Mouse (Mus musculus): ENCODE data around the gene Gas8.
"Not testable (repeated sequence)": the region's sequence is repeated elsewhere in the genome, so short reads cannot be mapped to it uniquely, and the experiment has no call there.

Gas8 gene

DNA sequence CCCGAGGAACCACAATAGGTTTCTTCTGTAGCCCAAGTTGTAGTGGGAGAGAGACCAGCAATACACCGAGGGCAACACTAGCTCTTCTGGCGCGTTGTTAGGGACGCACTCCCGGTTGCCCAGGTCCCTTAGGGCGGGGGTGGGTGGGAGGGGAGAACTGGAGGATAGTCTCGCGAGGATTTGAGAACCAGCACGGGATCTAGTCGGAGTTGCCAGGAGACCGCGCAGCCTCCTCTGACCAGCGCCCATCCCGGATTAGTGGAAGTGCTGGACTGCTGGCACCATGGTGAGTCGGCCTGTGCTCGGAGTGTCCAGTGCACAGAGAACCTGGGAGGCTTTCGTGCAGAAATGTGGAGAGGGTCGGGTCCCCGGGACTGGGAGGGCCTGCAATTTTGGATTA is at the start of gene Gas8:
Gene Gas8, plus strand, starts transcription at position 168 of the 400 bp plus-strand sequence.
- H3K27me3 ChIP-seq (ENCODE audit: control insufficient read depth, insufficient read depth, low read length, poor library complexity, severe bottlenecking), result 0 out of 2 replicates have a peak, but pooled peaks cover 1% of the 10 kb centered on the region
- no peaks in the 10 kb centered on the region for H3K36me3 ChIP-seq (ENCODE audit: control insufficient read depth, insufficient read depth, low read length, poor library complexity, severe bottlenecking)
- peak; percentile 87 for DNase-seq (ENCODE audit: low read depth, low spot score)

DNA sequence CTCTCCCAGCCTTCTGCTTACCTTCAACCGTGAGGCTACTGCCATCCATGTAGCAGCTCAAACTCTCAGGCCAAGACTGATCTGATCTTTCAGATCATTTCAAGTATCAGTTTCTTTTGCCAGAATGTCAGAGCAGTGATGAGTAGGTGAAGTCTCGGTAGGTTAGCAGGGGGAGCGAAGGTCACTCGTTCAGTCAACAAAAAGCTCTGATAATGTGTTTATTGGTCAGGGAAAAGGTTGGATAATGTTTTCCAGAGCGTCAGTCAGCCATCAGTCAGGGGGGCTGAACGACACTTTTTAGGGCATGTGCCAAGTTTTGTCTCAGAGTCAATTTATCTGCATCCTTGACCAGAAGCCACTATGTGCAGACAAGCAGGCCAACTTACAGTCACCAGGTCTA is 45.6 kb upstream of the Gas8 start:
- not testable (repeated sequence) for H3K27me3 ChIP-seq (ENCODE audit: control insufficient read depth, insufficient read depth, low read length, poor library complexity, severe bottlenecking); H3K36me3 ChIP-seq (ENCODE audit: control insufficient read depth, insufficient read depth, low read length, poor library complexity, severe bottlenecking); DNase-seq (ENCODE audit: low read depth, low spot score)

DNA sequence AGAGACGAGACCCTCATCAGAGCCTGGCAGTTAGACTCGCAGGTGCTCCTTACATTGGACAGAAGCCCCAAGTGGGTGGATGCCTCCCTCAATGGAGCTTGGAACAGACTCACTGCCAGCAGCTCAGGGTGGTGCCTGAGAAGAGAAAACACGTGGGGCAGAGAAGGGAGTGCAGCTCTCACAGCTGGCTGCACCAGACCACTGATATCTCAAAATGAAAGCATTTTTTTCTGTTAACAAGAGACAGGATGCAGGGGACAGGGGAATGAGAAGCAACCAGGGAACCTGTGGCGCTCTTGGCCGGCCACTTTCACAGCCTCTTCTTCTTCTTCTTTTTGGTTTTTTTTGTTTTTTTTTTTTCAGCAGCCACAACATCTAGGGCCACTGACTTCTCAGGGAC is 44.1 kb upstream of the Gas8 start:
- DNase-seq (ENCODE audit: low read depth, low spot score), result peak; percentile 8
- H3K36me3 ChIP-seq (ENCODE audit: control insufficient read depth, insufficient read depth, low read length, poor library complexity, severe bottlenecking); H3K27me3 ChIP-seq (ENCODE audit: control insufficient read depth, insufficient read depth, low read length, poor library complexity, severe bottlenecking): not testable (repeated sequence)

DNA sequence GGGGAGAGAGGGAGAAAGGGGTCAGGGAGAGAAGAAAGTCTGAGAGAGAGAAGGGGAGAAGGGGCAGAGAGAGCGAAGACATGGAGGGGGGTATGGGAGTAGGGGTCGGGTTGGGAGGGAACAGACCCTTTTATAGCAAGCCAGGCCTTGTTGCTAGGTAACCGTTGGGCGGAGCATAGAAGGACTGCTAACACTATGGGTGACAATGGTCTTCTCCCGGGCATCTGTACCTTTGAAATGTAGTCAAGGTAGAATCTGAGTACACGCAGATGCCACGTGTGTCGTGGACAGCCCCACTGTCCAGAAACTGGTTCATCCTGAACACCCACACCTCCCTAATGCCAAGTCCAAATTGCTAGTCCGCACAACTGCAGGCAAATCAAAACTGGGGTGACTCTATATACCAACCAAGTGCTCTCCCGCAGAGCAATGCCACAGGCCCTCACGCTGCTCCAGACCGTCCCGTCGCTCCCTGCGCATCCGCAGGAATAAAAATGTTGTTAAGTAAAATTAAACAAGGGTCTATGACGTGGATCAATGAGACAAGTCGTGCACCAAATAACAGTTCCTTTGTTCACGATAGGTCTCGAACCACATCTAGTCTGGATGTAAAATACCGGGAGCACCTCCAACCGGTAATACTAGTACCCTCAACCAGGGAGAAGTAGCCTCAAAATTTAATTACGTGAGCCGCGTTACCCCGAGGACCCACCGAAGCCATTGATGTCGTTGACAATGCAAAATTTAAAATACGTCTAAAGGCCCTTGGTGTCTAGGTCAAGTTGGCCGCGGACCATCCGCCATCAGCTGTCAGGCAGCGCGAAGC is 41.5 kb upstream of the Gas8 start:
- H3K27me3 ChIP-seq (ENCODE audit: control insufficient read depth, insufficient read depth, low read length, poor library complexity, severe bottlenecking), result no peaks in the 10 kb centered on the region
- peak; percentile 20 for DNase-seq (ENCODE audit: low read depth, low spot score)
- no peaks in the 10 kb centered on the region for H3K36me3 ChIP-seq (ENCODE audit: control insufficient read depth, insufficient read depth, low read length, poor library complexity, severe bottlenecking)

DNA sequence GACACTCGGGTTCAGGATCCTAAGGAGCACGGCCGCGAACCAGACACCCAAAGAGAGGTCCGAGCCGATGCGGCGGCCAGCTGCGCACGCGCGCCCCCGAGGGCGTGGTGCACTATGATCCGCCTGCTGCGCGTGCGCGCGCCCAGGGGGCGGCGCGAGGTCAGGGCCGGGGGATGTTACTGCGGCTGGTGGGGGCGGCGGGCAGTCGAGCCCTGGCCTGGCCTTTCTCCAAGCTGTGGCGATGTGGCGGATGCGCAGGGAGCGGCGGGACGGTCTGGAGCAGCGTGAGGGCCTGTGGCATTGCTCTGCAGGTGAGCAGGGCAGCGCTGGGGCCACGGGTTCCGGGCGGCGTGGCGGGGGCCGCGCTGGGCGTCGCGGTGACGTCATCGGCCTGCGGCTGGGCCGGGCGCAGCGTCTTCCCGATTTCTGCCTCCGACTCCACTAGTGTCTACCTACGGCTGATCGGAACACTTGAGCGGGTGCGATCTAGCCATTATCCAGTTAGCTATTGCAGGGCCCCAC is 40.8 kb upstream of the Gas8 start, which contains the start of gene Afg3l1:
Gene Afg3l1, plus strand, starts transcription at position 167 of the 522 bp plus-strand sequence.
- Histone ChIP-seq H3K27me3 (ENCODE audit: control insufficient read depth, insufficient read depth, low read length, poor library complexity, severe bottlenecking) (no peaks in the 10 kb centered on the region), H3K36me3 (ENCODE audit: control insufficient read depth, insufficient read depth, low read length, poor library complexity, severe bottlenecking) (peaks cover 3% of the 10 kb centered on the region; the same call in 1 of the 2 replicates)
- DNase-seq (ENCODE audit: low read depth, low spot score), result peak; percentile 93

DNA sequence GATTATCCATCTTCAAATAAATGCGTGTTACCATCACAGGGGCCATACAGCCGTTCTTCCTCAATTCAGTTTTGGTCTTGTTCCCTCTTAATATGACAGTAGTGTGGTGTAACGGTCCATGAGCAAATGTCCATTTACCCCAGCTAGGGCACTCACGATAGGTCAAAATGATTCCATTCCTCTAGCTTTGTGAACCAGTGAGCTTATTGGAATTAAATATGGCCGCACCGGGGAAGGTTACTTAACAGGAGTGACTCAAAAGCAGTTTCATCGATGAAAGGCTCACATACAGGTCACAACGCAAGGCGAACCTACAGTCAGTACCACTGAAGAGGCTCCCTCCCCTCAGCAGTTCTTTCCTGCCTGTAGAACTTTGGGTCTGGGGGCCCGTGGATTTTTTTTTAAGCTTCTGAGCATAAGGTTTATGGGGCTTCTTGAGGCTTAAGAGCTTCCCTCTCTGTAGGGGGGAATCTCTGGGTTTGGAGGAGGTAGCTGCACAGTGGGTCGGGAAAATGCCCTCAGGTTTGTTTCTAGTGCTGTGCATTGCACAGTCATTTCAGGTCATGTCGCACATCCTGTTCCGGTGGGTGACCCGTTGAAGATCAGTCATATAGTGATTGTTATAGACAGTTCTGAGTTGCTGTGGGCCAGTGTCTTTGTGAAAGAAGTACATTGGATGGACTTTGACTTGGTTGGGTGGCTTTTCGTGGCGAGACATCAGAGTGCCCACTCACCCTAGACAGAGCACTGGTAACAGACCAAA is 40.0 kb upstream of the Gas8 start:
- Histone ChIP-seq H3K27me3 (ENCODE audit: control insufficient read depth, insufficient read depth, low read length, poor library complexity, severe bottlenecking) (no peaks in the 10 kb centered on the region), H3K36me3 (ENCODE audit: control insufficient read depth, insufficient read depth, low read length, poor library complexity, severe bottlenecking) (peaks cover 3% of the 10 kb centered on the region; the same call in 1 of the 2 replicates)
- peak; percentile 49 for DNase-seq (ENCODE audit: low read depth, low spot score)

DNA sequence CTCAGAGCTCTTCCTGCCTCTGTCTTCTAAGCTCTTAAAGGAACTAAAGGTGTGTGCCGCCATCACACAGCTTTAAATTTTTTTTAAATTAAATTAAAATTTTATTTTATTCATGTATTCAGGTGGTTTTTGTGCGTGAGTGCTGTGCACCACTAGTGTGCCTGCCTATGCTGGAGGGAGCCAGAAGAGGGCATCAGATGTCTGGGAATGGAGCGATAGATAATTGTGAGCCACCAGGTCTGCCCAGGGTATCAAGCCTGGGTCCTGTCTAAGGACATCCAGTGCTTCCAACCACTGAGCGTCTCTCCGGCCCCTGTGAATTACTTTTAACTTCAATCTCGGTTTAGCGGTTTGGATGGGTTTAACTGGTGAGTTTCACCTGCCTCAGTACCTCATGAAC is 36.0 kb upstream of the Gas8 start:
- no peaks in the 10 kb centered on the region for H3K27me3 ChIP-seq (ENCODE audit: control insufficient read depth, insufficient read depth, low read length, poor library complexity, severe bottlenecking)
- peak; percentile 15 for DNase-seq (ENCODE audit: low read depth, low spot score)

DNA sequence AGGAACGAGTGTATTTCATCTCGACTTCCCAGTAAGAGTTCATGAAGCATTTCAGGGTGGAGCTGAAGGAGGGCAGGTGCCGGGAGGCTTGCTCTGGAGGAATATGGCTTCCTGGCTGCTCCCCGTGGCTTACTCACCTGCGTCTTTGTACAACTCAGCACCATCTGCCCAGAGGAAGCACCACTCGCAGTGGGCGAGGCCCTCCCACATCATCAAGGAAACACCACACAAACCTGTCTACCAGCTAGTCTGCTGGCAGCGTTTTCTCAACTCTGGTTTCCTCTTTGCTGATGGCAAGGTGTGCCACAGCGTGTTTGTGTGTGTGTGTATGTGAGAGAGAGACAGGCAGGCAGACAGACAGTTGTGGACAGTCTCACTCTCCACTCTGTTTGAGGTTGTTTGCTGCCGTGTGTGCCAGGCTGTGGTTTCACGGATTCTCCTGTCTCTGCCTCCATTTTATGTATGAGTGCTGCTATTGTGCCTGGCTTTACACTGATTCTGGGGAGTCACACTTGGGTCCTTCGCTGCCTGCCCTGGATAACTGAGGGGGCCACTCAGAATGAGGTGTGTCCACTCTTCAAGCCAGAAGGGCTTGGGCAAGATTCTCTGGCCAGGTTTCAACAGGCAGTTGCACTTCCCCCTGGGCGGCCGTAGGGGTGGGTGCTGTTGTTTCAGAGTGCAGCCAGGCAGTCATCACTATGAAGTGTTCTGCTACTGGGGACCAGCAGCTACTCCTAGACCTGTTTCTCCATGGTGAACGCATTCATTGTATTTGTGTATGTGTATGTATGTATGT is 27.2 kb upstream of the Gas8 start:
- DNase-seq (ENCODE audit: low read depth, low spot score), result no peak
- Histone ChIP-seq H3K36me3 (ENCODE audit: control insufficient read depth, insufficient read depth, low read length, poor library complexity, severe bottlenecking) (peaks cover 30% of the 10 kb centered on the region), H3K27me3 (ENCODE audit: control insufficient read depth, insufficient read depth, low read length, poor library complexity, severe bottlenecking) (no peaks in the 10 kb centered on the region)

More for the DNA sequence above, 36.0 kb upstream of the Gas8 start:
- peaks cover 6% of the 10 kb centered on the region for H3K36me3 ChIP-seq (ENCODE audit: control insufficient read depth, insufficient read depth, low read length, poor library complexity, severe bottlenecking)

DNA sequence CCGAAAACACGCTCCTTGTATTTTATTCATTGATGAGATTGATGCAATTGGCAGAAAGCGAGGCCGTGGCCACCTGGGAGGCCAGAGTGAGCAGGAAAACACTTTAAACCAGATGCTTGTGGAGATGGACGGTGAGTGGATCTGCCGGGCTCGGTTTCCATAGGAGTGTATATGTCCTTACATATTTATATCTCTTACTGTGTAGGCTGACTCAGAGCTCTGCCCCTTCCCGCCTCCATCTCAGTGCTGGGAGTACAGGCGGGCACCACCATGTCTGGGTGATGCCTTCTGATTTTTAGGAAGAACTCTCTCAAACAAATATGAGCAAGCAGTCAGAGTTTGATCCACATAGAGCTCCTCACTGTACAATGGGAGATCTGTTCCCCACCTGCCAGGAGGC is 25.7 kb upstream of the Gas8 start:
- Histone ChIP-seq H3K36me3 (ENCODE audit: control insufficient read depth, insufficient read depth, low read length, poor library complexity, severe bottlenecking) (peaks cover 34% of the 10 kb centered on the region), H3K27me3 (ENCODE audit: control insufficient read depth, insufficient read depth, low read length, poor library complexity, severe bottlenecking) (no peaks in the 10 kb centered on the region)
- no peak for DNase-seq (ENCODE audit: low read depth, low spot score)

DNA sequence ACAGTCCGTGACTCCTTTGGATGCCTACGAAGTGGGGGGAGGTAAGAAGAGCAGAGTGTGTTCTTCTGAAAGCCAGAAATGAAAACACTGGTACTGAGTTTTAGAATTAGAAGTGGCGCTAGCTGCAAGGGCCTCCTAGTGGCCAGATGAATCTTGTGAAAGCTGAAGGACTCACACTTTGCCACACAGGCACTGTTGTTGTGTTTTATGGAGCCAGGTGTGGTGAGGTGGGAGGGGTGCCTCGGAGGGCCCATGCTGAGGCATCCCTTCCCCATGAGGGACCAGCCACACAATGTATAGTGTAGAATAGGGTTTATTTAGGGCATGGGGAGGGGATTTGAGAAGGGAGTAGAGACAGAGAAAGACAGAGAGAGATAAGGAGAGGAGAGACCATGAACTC is 20.9 kb upstream of the Gas8 start:
- Histone ChIP-seq H3K27me3 (ENCODE audit: control insufficient read depth, insufficient read depth, low read length, poor library complexity, severe bottlenecking) (no peaks in the 10 kb centered on the region), H3K36me3 (ENCODE audit: control insufficient read depth, insufficient read depth, low read length, poor library complexity, severe bottlenecking) (peaks cover 34% of the 10 kb centered on the region)
- DNase-seq (ENCODE audit: low read depth, low spot score), result no peak

DNA sequence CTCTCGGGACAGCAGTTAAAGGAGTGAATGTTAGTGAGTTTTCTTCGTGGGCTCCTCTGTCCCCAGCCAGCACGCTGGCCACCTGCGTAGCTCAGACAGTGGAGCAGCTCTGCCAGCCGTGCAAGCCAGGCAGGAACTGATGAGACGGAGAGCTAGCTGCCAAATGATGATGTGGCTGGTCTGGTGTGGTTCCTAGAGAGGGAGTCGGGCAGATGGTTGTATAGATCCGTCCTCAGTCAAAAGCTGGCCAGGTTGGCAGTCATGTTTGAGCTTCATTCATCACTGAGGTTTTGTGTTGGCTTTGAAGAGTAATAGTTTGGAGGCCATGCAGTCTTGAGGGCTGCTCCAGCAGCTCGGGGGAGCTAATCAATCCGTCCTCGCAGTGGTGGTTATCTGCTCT is 19.7 kb upstream of the Gas8 start:
- DNase-seq (ENCODE audit: low read depth, low spot score), result no peak
- H3K36me3 ChIP-seq (ENCODE audit: control insufficient read depth, insufficient read depth, low read length, poor library complexity, severe bottlenecking), result peaks cover 37% of the 10 kb centered on the region
- H3K27me3 ChIP-seq (ENCODE audit: control insufficient read depth, insufficient read depth, low read length, poor library complexity, severe bottlenecking), result no peaks in the 10 kb centered on the region

DNA sequence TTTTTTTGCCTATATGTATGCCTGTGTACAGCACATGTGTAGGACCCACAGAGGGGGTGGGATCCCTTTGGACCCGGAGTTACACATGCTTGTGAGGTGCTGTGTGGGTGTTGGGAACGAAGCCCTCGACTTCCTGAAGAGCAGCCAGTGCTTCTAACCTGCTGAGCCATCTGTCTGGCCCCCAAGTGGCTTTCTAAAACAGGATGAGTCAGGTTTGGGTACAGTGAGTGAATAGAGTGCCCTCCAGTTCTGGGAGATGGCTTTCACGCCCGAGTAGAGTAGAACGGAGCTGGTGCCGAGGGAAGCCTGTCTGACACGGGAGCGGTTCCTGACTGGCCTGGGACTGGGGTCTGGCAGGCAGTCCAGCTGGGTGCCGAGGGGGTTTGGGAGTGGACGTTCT is 19.1 kb upstream of the Gas8 start:
- peaks cover 34% of the 10 kb centered on the region for H3K36me3 ChIP-seq (ENCODE audit: control insufficient read depth, insufficient read depth, low read length, poor library complexity, severe bottlenecking)

DNA sequence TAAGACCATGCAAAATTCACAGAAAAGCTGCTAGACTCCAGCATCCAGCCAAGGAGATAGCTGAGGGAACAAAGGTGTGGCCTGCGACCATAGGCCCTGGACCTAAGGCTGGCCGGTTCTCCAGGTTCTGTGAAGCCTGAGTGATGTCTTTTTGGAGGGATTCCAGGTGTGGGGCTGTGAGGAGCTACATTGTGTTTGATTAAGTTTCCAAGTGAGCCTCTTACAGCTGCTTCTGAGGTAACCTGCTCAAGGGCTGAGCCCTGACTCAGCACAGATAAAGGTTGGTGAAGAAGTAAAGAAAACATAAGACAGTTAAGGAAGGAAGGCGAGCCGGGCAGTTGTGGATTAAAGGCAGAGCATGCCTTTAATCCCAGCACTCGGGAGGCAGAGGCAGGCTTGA is 16.4 kb upstream of the Gas8 start:
- no peak for DNase-seq (ENCODE audit: low read depth, low spot score)
- Histone ChIP-seq H3K36me3 (ENCODE audit: control insufficient read depth, insufficient read depth, low read length, poor library complexity, severe bottlenecking) (peaks cover 17% of the 10 kb centered on the region), H3K27me3 (ENCODE audit: control insufficient read depth, insufficient read depth, low read length, poor library complexity, severe bottlenecking) (no peaks in the 10 kb centered on the region)

More for the DNA sequence above, 19.1 kb upstream of the Gas8 start:
- H3K27me3 ChIP-seq (ENCODE audit: control insufficient read depth, insufficient read depth, low read length, poor library complexity, severe bottlenecking), result no peaks in the 10 kb centered on the region
- no peak for DNase-seq (ENCODE audit: low read depth, low spot score)

DNA sequence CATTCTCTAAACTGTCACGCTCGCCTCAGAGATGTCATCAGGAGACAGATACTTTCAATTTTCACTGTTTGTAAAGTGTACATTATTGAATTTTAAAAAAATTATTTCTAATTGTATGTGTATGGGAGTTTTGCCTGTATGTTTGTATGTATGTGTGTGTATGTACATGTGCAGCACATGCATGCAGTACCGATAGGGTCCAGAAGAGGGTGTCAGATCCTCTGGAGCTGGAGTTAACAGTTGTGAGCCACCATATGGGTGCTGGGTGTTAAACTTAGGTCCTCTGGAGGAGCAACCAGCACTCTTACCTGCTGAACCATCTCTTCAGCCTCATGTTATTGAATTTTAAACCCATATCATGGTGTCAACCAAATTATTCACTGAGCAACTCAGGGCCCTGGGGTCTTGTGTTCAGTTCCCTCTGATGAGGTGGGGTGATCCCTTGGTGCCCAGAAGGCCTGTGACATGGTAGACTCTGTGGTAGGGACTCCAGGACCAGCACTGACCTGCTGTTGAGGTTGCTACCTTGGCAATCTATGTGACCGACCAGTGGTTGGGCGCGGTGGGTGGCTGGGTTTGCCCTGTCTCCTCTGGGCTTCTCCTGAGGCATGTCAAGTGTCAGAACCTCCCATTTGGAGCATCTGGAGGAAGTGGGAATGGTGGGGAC is 14.7 kb upstream of the Gas8 start:
- H3K36me3 ChIP-seq (ENCODE audit: control insufficient read depth, insufficient read depth, low read length, poor library complexity, severe bottlenecking), result peaks cover 17% of the 10 kb centered on the region
- DNase-seq (ENCODE audit: low read depth, low spot score), result peak; percentile 19

More for the DNA sequence above, 14.7 kb upstream of the Gas8 start:
- no peaks in the 10 kb centered on the region for H3K27me3 ChIP-seq (ENCODE audit: control insufficient read depth, insufficient read depth, low read length, poor library complexity, severe bottlenecking)

Measured in splenic B cell, adult 2 months (primary cell).